Mouse (Mus musculus) limb, embryonic 14.5 days (tissue): ENCODE results near the gene Gm2115. TPM values are rescaled to one million over a fixed set of nuclear protein-coding genes. Genes with fewer than 3 reads are reported as not detected.

ENCODE experiments used
- ATAC-seq: fragments of 200-750 bp; cut with Nextera tagmentation; 2 replicates; pipeline ENCODE4 v1.8.0; 2017; ENCODE audit warnings: low read depth, moderate number of reproducible peaks, moderate TSS enrichment; ENCODE audit not compliant: low FRiP score
- DNase-seq: peaks from one replicate; pipeline ENCODE4 v3.0.0-alpha.2; 2015; ENCODE audit warnings: low spot score
- H3K27ac ChIP-seq: fragments of 300-500 bp; sonication (generic); replicated peaks from 2 replicates; pipeline ENCODE4 v1.5.1; 2014; ENCODE audit warnings: low read depth, mild to moderate bottlenecking, low read length, moderate library complexity, mixed read lengths
- H3K27me3 ChIP-seq: fragments of 300-500 bp; sonication (generic); 2 replicates; pipeline ENCODE4 v1.6.1; 2014; ENCODE audit warnings: low read length, mixed read lengths; ENCODE audit not compliant: control insufficient read depth, insufficient read depth
- H3K36me3 ChIP-seq: fragments of 300-500 bp; sonication (generic); 2 replicates; pipeline ENCODE4 v1.6.1; 2014; ENCODE audit warnings: mild to moderate bottlenecking, low read length, moderate library complexity, mixed read lengths; ENCODE audit not compliant: control insufficient read depth, insufficient read depth
- H3K4me1 ChIP-seq: fragments of 300-500 bp; sonication (generic); 2 replicates; pipeline ENCODE4 v1.6.1; 2014; ENCODE audit warnings: antibody characterized with exemption, low read length, mixed read lengths; ENCODE audit not compliant: control insufficient read depth, insufficient read depth
- H3K4me2 ChIP-seq: fragments of 300-500 bp; sonication (generic); replicated peaks from 2 replicates; pipeline ENCODE4 v1.6.1; 2014; ENCODE audit warnings: low read depth, mild to moderate bottlenecking, low read length, moderate library complexity; ENCODE audit not compliant: severe bottlenecking
- H3K4me3 ChIP-seq: fragments of 300-500 bp; sonication (generic); replicated peaks from 2 replicates; pipeline ENCODE4 v1.5.1; 2014; ENCODE audit warnings: low read length
- H3K9ac ChIP-seq: fragments of 300-500 bp; sonication (generic); 2 replicates; pipeline ENCODE4 v1.6.1; 2014; ENCODE audit warnings: mild to moderate bottlenecking, low read depth, low read length, moderate library complexity; ENCODE audit not compliant: severe bottlenecking
- H3K9me3 ChIP-seq: fragments of 300-500 bp; sonication (generic); 2 replicates; pipeline ENCODE4 v1.6.1; 2016; ENCODE audit warnings: low read length; ENCODE audit not compliant: control insufficient read depth
- POLR2A ChIP-seq: fragments of 200-500 bp; IDR thresholded peaks from 2 replicates; pipeline ENCODE4 v1.8.0; 2012; ENCODE audit warnings: inconsistent platforms, mild to moderate bottlenecking, moderate library complexity, borderline replicate concordance; ENCODE audit not compliant: insufficient read depth, insufficient read length; ENCODE audit errors: extremely low read depth
- whole genome bisulfite sequencing: fragments of 180-500 bp; shearing (Covaris S2); extraction: QIAGEN DNeasy Blood & Tissue Kit; methylation state at CpG from one replicate; pipeline ENCODE4 v1.1.7; 2014; 5-methylcytosine and 5-hydroxymethylcytosine counted together
- polyA plus RNA-seq, 2 experiments: library from polyadenylated mRNA; depleted of rRNA in 1 of 2; stranded (reverse) in 1 of 2; unstranded in 1 of 2; fragments of >200 nt; fragmentation: Nextera tagmentation in 1 of 2; extraction: Ambion mirVana in 1 of 2; gene quantifications; 2 replicates each; pipeline versions ENCODE4 v1.2.1 to v1.2.3; 2012 to 2014

Gm2115 gene
- polyA plus RNA-seq, 2 experiments: 0.97 to 0.99 TPM

DNA sequence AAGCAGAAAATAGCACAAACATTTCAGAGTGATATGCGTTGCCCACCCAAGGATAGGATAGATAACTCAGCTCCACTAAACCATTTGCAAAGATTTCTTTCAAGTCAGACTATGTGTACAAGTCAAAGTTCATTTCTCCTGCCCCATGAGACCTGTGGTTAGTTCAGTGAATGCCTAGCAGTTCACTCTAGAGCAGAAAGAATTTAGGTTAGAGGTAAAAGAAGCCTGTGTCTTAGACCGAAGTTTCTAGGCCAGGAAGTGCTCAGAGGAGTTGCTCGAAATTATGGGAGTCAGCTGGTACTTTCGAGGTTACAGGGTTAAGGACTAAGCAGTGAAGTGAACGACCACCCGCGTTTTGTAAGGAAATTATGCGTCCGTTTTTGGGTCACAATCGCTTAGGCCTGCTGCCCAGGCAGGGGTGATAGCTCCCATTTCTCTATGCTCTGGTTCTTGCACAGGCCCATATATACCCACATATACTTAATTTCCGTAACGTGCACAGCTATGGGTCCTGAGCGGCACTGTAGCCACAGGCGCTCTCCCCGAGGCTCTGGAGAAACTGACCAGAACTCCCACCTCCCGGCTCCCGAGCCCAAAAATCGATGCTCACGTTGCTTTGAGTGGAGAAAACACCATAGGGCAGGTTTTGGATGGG is 76.4 kb downstream of the Gm2115 start:
- ATAC-seq (no peak), DNase-seq (peak; percentile 9)
- H3K4me3 ChIP-seq: peak overlapping the region; percentile 54
- no peak for TF ChIP-seq POLR2A
- no peaks in the 10 kb centered on the region for H3K27me3 ChIP-seq
- peak overlapping the region; percentile 48 for H3K9ac ChIP-seq
- no peaks in the 10 kb centered on the region for H3K36me3 ChIP-seq
- H3K4me2 ChIP-seq: peak overlapping the region; percentile 95
- H3K4me1 ChIP-seq: peaks cover 9% of the 10 kb centered on the region; the same call in 1 of the 2 replicates
- WGBS: 9% methylated on average over 19 of the region's 19 CpGs
- H3K27ac ChIP-seq: no peak overlapping the region
- H3K9me3 ChIP-seq: no peaks in the 10 kb centered on the region

DNA sequence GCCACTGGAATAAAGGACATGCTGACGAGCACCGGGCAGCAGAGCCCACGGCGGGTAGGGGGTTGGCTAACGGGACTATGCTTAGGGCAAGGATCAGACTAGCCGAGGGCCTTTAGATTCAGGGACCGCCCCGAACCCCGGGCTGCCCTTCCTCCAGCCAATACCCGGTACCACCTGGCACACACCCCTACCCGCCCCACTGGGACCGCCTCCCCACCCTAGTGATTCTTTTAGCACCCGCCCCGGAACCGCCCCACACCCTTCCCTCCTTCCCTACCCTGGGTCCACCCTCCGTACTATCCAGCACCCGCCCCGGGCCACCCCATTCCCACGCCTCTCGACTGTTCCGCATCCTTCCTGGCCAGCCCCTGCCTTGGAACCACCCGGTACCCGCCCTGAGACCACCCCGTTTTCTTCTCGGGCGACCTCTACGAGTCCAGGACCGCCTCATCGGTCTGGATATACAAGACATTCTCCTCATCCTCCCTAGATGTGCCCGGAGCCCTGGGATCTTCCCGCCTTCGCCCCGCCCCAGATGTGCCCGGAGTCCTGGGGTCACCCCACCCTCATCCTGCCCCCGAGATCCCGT is 77.0 kb downstream of the Gm2115 start:
- ATAC-seq: peak; percentile 71
- no peaks in the 10 kb centered on the region for H3K9me3 ChIP-seq
- no peak for TF ChIP-seq POLR2A
- H3K9ac ChIP-seq: peak overlapping the region; percentile 48
- H3K36me3 ChIP-seq: no peaks in the 10 kb centered on the region
- H3K4me2 ChIP-seq: peak overlapping the region; percentile 95
- H3K4me3 ChIP-seq: peak overlapping the region; percentile 54
- no peaks in the 10 kb centered on the region for H3K27me3 ChIP-seq
- WGBS: 1% methylated on average over 31 of the region's 36 CpGs
- no peak overlapping the region for H3K27ac ChIP-seq
- DNase-seq: peak; percentile 14
- peaks cover 9% of the 10 kb centered on the region; the same call in 1 of the 2 replicates for H3K4me1 ChIP-seq

DNA sequence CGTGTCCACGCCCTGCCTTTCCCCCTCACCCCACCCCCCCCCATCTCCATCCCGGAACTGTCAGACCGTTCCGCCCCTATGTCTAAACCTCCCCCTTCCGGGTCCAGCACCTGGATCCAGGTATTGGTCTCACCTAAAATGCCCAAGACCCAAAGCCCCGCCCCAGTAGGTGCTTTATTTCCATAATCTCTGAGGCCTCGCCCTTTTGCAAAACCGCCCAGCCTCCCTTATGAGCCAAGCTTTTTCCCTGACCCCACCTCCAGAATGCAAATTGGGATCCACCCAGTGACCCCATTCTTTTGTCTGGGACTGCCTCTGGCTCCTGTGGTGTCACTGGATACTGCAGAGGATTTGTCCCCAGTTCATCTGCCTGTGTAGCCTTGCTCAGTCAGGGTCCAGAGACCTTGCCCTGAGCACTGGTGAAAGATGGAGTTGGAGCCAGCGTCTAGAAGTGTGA is 77.6 kb downstream of the Gm2115 start, which contains the start of gene Fah:
Gene Fah (minus strand): TSS at position 430 of the 457 bp plus-strand sequence.
- no peak within 1 kb of the TSS for H3K27ac ChIP-seq
- H3K4me2 ChIP-seq: peak within 1 kb of the TSS; percentile 95
- WGBS: 3% methylated on average over 9 of the region's 10 CpGs
- H3K36me3 ChIP-seq: no peaks in the 10 kb centered on the region
- peaks cover 9% of the 10 kb centered on the region; the same call in 1 of the 2 replicates for H3K4me1 ChIP-seq
- ATAC-seq: 0 out of 2 replicates have a peak, but pooled peaks have one; percentile 31
- no peaks in the 10 kb centered on the region for H3K9me3 ChIP-seq
- DNase-seq: no peak
- H3K9ac ChIP-seq: peak within 1 kb of the TSS; percentile 48
- TF ChIP-seq POLR2A: no peak
- H3K4me3 ChIP-seq: peak within 1 kb of the TSS; percentile 54
- no peaks in the 10 kb centered on the region for H3K27me3 ChIP-seq

DNA sequence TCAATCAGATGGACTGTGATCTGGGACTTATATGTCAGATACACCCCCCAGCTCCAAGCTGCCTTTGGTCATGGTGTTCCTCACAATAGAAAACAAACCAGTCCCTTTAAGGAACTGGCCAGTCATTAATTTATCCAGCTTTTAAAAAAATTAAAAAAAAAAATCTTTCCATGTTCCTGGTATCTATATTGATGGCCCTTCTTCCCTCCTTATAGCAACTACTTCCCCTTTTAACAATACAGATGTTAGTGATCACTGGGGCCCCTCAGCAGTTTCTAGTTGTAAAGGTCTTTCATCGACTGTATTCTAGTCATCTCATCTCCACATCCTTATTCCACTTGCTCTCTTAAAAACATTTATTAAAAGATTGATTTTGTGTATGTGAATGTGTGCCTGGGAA is 82.9 kb downstream of the Gm2115 start:
- Histone ChIP-seq H3K9ac (no peak overlapping the region), H3K27me3 (no peaks in the 10 kb centered on the region), H3K27ac (no peak overlapping the region), H3K4me3 (no peak overlapping the region), H3K4me1 (no peaks in the 10 kb centered on the region), H3K4me2 (no peak overlapping the region), H3K9me3 (no peaks in the 10 kb centered on the region), H3K36me3 (peaks cover 7% of the 10 kb centered on the region)
- no peak for TF ChIP-seq POLR2A
- DNase-seq: no peak
- WGBS: 81% methylated on average over 1 of the region's 1 CpGs
- ATAC-seq: no peak

DNA sequence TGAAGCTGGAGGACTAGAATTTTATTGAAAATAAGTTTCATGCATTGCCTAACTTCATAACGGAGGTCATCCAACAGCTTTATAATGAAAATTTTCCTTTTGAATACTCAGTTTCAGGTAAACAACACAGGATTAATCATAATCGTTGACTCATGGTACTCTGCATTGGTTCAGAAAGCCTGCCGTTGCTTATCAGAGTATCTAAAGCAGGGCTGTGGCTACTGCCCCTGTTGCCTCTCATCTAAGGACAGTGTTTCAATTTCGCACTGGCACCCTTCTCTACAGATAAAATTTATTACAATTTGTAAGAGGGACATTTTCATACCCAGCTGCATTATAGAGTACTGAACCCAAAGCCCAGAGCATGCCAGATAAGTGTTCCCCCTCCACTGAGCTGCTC is 83.7 kb downstream of the Gm2115 start:
- H3K4me1 ChIP-seq: no peaks in the 10 kb centered on the region
- WGBS: 92% methylated on average over 4 of the region's 4 CpGs
- H3K27ac ChIP-seq: no peak overlapping the region
- DNase-seq: no peak
- no peak for ATAC-seq
- H3K9ac ChIP-seq: no peak overlapping the region
- TF ChIP-seq POLR2A: no peak
- H3K27me3 ChIP-seq: no peaks in the 10 kb centered on the region
- H3K4me2 ChIP-seq: no peak overlapping the region
- no peaks in the 10 kb centered on the region for H3K9me3 ChIP-seq
- peaks cover 7% of the 10 kb centered on the region for H3K36me3 ChIP-seq
- H3K4me3 ChIP-seq: no peak overlapping the region
